Mouse (Mus musculus) gastrocnemius, adult 8-10 months (tissue): Measurements from ENCODE around the gene Wnt9a. TPM values are rescaled to one million over a fixed set of nuclear protein-coding genes. Genes with fewer than 3 reads are reported as not detected.
"Not testable (repeated sequence)": the region's sequence is repeated elsewhere in the genome, so short reads cannot be mapped to it uniquely, and the experiment has no call there.

Experiments
- DNase-seq, 2 experiments: peaks; one replicate each; pipeline ENCODE4 v3.0.0; 2022; ENCODE audit warnings: low spot score in 2 of 2
- total RNA-seq, 4 experiments: library from RNA; stranded (reverse); gene quantifications; 2 replicates each; pipeline ENCODE4 v1.2.4; 2022

The Wnt9a gene
- total RNA-seq, 4 experiments from 2014 or later = 8.9 to 13.2 (median 9.5) TPM

DNA sequence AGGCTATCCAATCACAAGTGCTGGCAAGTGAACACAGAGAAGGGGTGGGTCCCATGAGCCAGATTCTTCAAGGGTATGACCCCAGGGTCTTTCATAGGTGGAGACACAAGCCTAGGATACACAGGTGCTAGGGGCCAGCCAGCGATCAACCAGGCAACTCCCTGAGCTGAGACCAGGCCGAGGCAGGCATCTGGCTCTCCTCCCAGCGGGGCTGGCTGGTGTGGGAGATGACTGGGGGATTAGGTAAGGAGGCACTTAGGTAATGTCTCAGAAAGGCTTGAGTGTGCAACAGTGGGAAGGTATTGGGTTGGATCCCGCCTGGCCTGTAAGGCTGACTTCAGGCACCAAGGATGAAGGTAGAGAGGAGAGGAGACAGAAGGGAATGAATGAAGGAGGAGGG is 28.4 kb downstream of the Wnt9a start:
- DNase-seq = no peak

DNA sequence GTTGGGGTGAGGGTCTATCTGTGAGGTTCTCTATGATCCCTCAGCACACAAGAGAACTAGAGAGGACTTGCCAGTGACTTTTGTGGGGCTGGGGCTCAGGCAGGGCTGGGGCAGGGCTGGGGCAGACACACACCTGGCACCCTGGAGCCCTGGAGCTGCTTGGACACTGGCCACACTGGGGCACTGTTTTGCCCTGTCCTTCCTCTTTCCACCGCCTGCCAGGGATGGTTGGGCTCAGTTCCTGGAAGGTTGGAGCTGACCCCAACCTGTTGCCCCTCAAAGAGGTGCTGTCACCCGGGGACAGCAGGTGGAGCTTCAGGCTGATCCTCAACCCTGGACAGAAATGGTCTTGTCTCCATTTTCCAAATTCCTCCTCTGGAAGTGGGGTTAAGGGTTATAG is 29.2 kb downstream of the Wnt9a start:
- DNase-seq = no peak

DNA sequence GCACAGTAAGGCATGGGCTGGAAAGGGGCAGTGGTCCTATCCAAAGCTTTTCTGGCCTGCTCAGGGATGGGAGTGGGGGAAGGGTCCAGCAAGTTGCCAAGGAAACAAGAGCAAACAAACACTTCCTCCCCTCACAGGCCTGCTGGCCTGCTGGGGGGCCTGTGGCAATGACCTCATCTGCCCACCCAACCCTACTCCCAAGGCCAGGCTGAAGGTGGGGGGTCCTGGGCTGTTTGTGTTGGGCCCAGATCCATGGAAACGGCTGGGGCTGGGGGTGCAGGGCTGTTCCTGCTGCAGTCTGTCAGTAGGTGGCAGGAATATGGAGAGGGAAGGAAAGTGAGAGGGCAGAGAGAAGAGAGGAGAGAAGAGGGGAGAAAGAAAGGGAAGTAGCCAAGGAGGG is 29.7 kb downstream of the Wnt9a start:
- no peak for DNase-seq

DNA sequence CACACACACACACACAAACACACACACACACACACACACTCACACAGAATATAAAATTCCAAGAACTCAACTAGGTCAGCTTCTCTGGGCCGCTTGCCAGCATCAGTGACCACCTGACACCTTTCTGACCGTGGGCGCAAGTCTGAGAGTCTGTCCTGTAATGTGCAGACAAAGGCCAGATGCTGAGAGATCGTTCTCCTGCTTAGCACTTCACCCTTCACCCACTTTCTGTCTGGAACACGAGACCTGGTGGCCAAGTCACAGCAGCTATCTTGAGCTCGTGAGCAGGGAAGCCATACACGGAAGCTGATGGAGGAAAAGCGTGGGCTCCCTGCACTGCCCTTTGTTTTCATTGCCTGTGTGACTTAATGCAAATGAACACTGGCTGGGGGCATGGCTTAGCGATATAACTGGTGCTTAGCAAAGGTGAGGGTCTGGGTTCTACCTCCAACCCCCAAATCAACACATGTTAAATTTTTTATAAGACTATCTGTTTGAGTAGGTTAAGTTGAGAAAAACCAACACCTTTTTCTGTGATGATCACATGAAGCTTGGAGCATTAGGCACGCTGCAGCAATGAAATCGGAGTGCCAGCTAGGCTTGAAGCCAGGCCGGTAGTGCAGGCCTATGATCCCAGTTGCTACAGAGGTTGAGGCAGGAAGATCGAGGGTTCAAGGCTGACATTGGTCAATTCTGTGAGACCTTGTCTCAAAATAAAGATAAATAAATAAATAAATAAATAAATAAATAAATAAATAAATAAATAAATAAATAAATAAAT is 31.4 kb downstream of the Wnt9a start:
- no peak for DNase-seq

DNA sequence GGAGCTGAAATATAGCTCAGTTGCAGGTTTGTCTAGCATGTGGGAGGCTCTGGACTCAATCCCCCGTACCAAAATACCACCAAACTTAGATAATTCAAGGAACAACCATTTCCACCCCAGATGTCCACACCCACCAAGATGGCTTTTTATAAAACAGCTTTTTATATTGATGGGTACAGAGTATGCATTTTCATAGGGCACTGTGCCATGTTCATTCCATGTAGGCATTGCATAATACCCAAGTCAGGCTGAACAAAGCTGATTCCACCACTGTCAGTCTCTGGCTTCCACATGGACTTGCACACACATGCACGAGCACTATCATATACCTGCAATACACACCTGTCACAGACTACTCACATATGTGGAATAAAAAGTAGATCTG is 32.0 kb downstream of the Wnt9a start:
- DNase-seq = no peak

DNA sequence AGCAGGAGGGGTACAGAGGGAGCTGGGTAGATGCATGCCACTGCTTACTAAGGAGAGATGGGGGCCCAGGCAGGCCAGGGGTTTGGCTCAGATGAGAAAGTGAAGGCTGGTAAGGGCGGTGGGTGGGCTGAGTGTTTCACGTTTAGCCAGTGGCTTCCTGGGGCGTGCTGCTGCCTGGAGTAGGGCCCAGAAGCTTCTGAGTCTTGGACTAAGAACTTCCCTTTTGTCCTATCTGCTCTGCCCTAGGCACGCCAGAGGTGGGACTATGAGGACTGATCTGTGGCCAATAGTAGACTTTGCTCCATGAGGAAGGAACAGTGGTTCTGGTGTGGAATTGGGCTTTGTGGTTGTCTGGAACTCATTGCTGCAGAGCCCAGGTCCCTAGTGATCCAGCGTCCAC is 36.2 kb downstream of the Wnt9a start:
- no peak for DNase-seq

DNA sequence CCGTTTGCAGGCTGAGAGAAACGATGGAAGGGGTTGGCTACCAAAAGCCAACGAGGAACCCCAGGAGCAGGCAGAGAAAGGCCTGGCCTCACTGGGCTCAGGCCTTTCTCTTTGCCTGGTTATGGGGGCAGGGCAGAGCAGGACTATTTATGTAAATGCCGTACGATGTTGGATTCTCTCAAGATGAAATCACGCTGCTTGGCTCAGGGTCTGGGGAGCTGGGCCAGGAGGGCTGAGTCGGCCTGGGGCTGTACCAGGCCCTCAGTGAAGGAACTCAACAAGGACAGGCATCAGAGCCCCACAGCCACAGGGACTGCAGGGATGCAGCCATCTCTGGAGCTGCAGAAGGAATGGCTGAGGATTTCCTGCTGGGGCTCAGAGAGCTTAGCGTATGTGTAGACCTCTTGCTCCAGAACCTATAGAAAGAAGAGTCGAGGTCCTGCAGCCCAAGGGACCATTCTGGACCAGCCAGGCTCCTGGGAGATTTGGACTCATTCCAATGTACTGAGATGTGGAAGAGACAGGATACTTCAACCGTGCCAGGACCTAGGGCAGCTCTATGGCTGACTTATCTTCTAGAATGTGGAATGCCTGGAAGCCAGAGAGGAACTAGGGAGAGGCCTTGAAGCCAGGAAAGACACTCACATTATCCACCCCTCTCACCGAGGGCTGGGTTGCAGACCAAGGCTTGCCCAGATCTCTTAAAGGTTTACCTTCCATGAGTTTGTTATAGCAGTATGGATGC is 39.6 kb downstream of the Wnt9a start:
- peak; percentile 62 to 76 for DNase-seq

DNA sequence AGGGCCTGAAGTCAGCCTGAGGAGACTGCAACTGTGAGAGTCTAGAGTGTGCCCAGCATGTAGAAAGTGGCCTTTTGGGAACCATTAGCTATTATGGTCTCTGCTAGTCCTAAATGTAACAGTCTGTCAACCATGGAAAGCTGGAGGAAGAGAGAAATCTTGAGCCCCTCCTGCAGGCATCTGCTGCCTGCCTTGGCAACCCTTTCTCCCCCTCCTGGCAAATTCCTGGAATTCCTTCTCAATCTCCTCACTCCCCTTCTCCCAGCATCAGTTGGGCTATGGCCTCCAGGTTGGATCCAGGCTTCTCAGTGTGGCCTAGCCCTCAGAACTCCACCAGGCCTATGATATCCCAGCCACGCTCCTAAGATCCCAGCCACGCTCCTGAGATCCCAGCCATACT is 43.6 kb downstream of the Wnt9a start:
- DNase-seq = no peak

DNA sequence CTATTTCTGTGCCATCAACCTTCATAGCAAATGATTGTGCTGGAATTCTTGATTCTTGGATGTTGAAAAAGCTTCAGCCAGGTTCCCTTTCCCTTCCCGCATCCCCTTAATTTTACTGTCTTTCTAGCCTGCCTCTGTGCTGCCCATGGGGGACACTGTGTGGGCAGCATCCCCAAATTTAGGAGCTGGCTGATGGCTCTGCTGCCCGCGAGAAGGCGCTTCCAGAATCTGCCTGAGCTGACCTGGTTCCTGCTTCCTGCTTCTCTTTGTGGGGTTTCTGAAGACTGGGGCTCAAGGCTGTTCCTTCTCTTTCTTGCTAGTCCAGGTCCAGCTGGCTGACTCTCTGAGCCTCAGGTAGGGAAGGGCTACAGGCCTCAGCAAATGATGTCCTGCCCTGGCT is 48.1 kb downstream of the Wnt9a start:
- DNase-seq = no peak

DNA sequence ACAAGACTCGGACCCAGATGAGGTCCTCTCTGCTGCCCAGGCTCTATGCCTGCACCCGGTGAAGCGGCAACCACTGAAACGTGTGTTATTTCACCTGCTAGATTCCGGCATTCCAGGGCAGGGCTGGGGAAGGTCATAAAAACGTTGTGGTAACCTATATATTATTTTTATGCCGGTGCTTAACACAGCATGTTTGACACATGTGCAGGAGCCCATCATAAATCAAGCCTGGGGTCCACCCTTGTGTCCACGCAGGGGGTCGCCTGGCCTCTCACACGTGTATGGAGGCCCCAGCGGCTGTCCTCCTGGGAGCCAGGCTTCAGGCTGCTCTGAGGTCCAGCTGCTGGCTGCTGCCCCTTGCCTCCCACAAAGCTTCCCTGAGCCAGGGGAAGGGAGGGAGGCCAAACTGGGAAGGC is 50.2 kb downstream of the Wnt9a start:
- DNase-seq = no peak

DNA sequence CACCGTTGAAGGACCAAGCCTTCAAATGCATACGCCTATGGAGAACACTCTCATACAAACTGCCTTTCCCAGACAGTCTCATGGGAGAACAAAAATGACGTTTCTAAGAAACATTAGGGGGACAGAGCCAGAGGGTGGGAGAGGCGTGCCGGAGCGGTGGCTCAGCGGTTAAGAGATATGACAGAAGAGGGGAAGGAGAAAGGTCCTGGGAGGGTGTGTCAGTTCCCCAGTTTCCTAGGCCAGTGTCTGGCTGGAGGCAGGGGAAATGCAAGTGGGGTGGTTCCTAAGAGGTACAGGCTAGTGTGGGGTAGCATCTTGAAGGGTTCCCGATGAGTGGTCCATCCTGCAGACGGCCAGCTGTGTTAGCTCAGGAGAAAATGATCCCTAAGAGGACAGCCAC is 54.6 kb downstream of the Wnt9a start:
- DNase-seq = no peak

DNA sequence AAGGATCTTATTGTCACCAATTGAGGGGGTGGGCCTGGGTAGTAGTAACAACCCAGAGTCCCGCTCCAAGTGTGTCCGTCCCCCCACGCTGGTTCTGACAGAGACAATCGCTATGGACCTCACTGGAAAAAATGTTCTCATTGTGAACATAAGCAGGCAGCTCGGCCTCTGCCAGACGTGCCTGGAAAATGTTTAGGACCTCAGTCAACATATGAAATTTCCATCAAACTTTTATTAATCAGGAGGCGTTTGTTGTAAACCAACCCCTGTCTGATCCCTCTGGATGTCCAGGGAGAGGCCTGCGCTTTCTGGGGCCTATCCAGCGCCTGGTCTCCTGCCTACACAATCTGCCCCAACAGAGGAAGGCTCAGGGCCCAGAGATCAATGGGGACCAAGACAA is 57.3 kb downstream of the Wnt9a start:
- DNase-seq = no peak

DNA sequence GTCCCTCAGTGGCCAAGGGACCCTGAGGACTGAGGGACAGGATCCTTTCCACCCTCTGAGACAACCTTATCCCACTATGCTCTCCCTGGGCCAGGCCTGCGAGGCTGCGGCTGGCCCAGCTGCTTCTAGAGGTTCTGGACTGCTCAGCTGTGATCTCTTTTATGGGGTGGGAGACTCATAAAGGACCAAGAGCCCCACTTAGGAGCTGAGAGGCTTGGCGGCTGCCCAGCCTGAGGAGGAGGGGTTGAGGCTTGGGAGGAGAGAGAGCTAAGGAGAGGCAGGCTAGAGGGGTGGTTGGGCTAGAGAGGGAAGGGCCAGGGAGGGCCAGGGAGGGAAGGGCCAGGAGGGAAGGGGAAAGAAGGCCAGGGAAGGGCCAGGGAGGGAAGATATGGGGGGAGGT is 57.7 kb downstream of the Wnt9a start:
- no peak for DNase-seq

DNA sequence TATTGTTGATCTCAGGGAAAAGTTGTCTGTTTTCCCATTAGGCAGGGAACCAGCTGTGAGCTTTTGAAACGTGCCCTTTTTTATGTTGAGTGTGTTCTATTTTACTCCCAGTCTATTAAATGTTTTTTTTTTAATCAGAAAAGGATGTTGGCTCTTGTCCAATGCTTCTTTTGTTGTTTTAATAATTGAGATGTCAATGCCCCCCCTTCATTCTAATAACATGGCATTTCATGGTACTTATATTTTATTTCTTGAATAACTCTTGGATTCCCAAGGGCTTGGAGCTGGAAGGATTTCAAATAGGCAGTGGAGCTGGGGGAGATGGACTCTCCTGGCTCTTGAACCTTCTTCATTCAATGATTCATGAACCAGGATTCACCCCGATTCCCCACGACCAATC is 59.3 kb downstream of the Wnt9a start:
- no peak for DNase-seq

DNA sequence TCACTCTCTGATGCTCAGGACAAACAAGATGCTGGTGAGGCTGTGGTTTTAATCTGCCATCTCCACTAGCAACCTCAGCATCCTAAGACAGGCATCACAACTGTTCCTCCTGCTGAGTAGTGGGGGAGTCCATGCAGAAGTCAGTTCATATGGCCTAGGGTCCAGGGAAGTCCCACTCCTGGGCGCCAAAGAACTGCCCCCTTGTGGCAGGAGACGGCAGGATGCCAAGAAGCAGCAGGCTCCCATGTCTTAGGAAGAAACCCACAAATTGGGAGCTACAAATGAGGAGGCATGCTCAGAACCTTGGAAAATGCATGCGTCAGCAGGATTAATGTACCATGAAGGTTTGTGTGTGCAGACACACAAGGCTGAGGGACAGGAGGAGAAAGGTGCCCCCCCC is 59.9 kb downstream of the Wnt9a start:
- DNase-seq = no peak

DNA sequence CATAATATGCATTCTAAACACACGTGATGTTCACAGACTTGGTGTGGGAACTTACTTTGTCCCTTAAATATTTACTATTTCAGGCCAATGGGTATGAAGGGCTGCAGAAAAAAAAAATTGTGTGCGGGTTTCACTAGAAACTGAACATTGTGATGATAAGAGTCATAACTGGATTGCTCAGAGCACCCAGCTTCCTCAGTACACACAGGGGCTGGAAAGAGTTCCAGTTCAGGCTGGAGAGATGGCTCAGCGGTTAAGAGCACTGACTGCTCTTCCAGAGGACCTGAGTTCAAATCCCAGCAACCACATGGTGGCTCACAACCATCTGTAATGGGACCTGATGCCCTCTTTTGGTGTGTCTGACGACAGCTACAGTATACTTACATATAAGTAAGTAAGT is 61.2 kb downstream of the Wnt9a start:
- not testable (repeated sequence) for DNase-seq

DNA sequence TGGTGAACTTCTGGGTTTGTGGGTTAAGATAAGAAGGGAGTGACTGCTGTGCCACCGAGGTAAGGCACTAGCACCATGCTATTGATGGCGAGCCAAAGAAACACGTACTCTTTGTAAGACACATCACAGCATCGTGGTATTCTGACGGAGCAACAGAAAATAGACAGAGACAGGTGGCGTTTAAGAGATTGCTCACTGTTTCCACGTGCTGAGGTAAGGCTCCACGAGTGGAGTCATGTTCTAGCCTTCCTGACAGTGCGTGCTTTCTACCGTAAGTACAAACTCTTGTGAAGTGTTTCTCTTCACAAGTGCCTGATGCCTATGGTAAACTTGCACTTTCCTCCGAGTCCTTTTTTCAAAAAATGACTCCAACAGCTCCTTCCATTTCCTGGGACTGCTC is 63.1 kb downstream of the Wnt9a start:
- no peak for DNase-seq

DNA sequence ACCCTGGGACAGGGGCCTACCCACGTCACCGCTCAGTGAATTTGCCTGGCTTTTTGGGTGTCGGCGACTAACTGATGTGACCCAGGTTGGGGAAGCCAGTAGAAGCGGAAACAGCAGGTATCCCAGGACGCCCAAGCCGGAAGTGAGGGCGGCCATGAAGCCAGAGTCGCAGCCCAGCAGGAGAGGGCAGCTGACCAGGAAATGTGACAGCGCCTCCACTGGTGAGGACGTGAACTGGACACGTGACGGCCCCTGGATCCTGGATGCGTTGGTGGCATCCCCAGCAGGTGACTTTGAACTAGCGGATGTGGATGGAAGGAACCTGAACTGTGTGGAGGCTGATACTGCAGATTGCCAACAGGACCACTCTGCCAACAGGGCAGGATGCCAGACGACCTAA is 68.7 kb downstream of the Wnt9a start, which contains the start of gene Prss38:
Gene Prss38 (minus strand): TSS at position 183 of the 400 bp plus-strand sequence.
- DNase-seq = no peak

DNA sequence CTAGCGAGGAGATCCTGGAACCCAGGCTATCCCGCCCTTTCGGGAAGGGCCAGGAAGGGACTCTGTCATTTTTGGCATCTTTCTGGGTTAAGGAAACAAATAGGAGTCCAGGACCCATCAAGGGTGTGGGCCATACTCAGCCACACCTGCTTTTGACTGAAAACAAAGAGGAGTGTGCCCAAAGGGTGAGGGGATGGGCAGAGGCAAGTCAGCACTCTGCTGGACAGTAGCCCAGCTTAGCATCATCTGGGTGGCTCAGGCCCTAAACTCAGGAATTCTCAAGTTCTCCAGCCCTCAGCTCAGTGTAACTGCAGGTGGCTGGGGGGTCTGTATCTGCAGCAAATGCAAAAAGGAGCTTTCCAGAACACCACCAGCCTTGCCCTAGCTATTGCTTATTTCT is 71.3 kb downstream of the Wnt9a start:
- no peak for DNase-seq

DNA sequence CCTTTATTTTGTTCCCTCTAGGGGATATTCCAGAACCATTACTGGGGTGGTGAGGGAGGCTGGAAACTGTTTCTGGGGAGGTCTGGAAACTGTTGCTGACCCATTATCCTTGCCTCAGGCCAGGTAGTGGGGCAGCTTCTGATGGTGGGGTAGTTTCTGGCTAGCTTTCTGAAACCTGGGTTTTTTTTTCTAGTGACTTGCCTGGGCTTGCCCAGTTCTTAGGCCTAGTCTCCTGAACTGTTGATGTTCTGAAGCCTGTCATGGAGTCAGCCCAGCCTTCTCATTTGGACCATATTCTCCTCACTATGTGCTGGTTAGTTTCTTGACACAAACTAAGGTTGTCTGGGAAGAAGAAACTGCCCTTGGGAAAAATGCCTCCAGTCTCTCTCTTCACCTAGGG is 72.8 kb downstream of the Wnt9a start:
- DNase-seq = no peak
